Mouse (Mus musculus): ENCODE results near the gene P4hb.
"Not testable (repeated sequence)": the region's sequence is repeated elsewhere in the genome, so short reads cannot be mapped to it uniquely, and the experiment has no call there.

The P4hb gene

GRCm38 (mm10) chr11:120573585-120574277 is 678 bp upstream of the P4hb start:
- peak; percentile 84 for DNase-seq (ENCODE audit: low read depth, low spot score)

GRCm38 (mm10) chr11:120572417-120572751 is 669 bp downstream of the P4hb start:
- DNase-seq (ENCODE audit: low read depth, low spot score), result no peak

GRCm38 (mm10) chr11:120571754-120572416 is 1.2 kb downstream of the P4hb start:
- DNase-seq (ENCODE audit: low read depth, low spot score), result no peak

GRCm38 (mm10) chr11:120571122-120571521 is 1.9 kb downstream of the P4hb start:
- no peak for DNase-seq (ENCODE audit: low read depth, low spot score)

DNA sequence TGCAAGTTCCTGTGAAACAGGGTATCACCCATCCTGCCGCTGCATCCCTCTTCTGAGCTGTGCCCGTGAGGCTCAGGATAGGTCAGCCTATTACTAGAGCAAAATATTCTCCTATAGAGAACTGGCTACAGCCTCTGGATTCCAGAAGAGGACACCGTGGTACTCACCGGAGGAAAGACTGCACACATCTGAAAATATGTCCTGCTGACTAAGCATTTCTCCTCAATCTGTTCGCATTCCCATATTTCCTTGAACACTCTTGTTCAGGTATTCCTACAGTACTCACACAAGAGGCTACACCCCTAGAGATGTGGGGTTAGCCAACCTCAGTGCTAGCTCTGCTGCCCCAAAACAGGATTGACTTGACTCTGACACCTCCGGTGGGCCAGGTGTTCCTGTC is 4.7 kb downstream of the P4hb start:
- no peak for DNase-seq (ENCODE audit: low read depth, low spot score)

DNA sequence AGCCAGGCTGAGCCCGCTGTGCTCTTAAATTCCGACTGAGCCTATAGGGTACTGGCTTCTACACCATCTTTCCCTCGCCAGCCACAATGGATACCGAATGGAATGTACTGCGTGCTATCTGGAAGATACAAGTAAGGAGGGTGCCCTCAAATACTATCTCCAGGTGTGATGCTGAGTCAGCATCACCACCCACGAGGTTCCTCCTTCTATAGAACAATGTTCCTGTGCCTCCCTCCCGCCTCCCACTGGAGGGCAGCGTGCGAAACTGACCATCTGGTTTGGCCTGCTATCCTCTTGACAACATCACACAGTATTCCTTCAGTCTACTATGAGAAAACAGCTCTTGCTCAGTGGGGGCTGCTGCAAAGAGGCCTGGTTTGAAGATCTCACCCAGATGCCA is 7.9 kb downstream of the P4hb start:
- DNase-seq (ENCODE audit: low read depth, low spot score), result no peak

GRCm38 (mm10) chr11:120562949-120563348 is 10.1 kb downstream of the P4hb start:
- DNase-seq (ENCODE audit: low read depth, low spot score), result no peak

DNA sequence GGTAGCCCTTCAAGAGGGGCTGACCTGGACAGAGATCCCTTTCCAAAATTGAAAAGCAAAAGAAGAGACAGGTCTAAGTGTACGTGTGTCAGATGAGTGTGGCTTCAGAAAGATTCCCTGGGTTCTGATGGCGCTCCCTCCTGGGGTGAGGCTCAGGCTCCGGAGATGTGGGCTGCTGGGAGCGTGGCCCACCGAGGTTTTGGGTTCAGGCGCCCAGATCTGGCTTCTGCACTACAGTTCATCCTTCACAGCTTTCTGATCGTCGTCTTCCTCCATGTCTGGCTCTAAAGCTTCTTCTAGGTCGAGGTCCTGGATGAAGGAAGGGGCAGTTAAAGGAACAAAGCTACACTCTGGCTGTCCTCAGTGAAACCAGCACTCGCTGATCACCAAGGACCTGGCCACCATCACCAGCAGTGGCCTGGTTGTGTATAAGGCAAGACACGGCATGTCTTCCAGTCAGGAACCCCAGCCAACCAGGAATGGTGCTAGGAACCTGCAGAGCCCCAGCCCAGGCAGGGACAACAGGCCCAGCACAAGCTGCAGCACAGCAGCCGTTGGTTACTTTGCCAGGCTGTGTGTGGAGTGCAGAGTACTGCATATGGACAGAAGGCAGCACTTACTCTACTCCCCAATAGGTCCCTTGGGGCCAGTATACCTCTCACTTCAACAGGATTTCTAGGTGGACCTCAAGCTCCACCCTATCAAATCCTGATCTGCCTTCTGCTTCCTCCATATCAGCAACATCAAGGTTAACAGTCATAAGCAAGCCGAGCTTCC is 11.9 kb downstream of the P4hb start:
- DNase-seq (ENCODE audit: low read depth, low spot score), result no peak

- not testable (repeated sequence) for DNase-seq (ENCODE audit: low read depth, low spot score)
Measured at GRCm38 (mm10) chr11:120558843-120559242, 14.2 kb downstream of the P4hb start.

DNA sequence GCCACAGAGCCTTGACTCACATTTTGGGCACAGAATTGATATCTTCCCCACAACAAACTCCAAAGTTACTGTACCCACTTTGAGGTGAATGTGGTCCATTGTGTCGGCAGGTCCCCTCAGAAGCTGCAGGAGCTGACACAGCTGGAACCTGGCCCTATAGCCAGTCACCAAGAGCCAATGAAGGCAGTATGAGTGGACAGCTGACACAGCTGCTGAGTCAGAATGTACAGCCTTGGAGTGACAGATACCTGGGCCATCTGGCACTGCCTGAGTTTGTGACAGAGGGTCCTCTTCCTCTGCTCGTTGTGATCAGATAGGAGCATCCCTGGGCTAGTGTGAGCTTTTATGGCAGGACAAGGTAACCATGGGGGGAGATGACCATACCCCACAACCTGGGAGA is 17.8 kb downstream of the P4hb start:
- no peak for DNase-seq (ENCODE audit: low read depth, low spot score)

GRCm38 (mm10) chr11:120554834-120555233 is 18.2 kb downstream of the P4hb start:
- DNase-seq (ENCODE audit: low read depth, low spot score), result no peak

DNA sequence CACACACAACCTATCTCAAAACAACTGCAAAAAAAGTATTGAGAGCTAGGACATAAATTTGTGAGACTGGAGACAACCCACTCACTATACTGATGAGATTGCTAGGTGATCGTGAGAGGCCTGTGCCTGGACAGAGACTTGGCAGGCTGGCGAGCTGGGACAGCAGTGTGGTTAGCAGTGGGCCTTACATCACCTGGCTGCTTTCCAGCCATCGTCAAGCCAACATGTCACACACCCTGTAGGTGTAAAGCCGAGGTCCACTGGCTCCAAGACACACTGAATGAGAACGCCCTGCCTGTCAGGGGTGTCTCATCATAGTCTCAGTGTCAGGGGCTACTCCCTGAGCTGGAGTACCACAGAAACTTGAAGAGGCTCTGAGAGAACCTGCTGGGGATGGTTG is 20.3 kb downstream of the P4hb start:
- no peak for DNase-seq (ENCODE audit: low read depth, low spot score)

GRCm38 (mm10) chr11:120550810-120551440 is 22.1 kb downstream of the P4hb start, which contains the start of gene Ppp1r27:
Gene Ppp1r27, minus strand, starts transcription at chr11:120551132.
- no peak for DNase-seq (ENCODE audit: low read depth, low spot score)

DNA sequence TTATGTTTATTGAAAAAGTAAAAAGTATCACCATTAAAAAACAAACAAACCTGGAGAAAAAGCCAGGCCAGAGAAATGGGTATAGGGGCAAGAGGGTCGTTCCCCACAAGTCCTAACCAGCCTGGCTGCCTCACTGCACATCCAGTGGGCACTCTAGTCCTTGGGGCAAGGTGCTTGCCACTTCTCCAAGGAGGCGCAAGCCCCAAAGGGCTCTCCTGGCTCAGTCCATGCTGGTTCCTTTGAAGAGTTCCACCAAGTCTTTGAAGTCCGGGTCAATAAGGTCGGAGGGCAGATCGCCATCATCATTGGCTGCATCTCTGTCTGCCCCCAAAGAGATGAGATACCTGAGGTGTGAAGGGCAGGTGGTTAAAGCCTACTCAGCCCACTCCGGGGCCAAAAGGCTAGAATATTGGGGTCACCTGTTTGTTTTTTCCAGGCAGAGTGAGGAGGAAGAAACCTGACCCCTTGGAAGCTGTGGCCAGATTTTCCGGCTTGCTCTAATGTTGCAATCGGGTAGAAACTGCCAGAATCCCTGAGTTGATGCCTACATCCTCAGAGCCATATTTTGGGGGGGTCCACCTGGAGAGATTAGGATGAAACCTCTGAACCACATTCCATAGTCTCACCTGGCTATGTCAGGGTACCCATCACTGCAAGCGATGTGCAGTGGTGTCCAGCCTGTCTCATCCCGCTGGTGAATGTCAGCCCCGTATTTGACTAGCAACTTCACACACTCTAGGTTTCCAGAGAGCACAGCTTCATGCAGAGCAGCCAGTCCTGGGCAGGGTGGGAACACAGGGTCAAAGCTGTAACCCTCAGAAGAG is 22.9 kb downstream of the P4hb start:
- no peak for DNase-seq (ENCODE audit: low read depth, low spot score)

- peak; percentile 97 for DNase-seq (ENCODE audit: low read depth, low spot score)
Measured at GRCm38 (mm10) chr11:120549168-120549945, 23.7 kb downstream of the P4hb start, which contains the start of gene Mcrip1. Gene Mcrip1, minus strand, starts transcription at chr11:120549727.

DNA sequence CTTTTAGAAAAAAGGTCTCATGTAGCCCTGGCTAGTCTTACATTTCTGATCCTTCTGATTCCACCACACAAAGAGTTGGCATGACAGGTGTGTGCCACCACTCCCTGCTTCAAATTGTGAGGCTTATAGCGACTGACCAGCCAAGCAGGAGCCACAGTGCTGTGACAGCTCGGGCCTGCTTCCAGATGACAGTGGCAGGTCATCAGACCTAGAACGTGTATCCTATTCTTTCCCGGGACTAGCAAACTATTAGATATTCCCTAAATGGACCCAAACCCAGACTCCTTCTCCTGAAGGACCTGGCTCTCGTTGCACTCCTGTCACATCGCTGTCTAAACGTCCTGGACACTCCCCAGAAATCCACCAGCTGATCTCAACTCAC is 24.3 kb downstream of the P4hb start:
- DNase-seq (ENCODE audit: low read depth, low spot score), result no peak

GRCm38 (mm10) chr11:120548214-120548613 is 24.8 kb downstream of the P4hb start:
- DNase-seq (ENCODE audit: low read depth, low spot score), result no peak

GRCm38 (mm10) chr11:120547469-120547868 is 25.6 kb downstream of the P4hb start:
- peak; percentile 36 for DNase-seq (ENCODE audit: low read depth, low spot score)

- DNase-seq (ENCODE audit: low read depth, low spot score), result no peak
Measured at GRCm38 (mm10) chr11:120545964-120546363, 27.1 kb downstream of the P4hb start.

DNA sequence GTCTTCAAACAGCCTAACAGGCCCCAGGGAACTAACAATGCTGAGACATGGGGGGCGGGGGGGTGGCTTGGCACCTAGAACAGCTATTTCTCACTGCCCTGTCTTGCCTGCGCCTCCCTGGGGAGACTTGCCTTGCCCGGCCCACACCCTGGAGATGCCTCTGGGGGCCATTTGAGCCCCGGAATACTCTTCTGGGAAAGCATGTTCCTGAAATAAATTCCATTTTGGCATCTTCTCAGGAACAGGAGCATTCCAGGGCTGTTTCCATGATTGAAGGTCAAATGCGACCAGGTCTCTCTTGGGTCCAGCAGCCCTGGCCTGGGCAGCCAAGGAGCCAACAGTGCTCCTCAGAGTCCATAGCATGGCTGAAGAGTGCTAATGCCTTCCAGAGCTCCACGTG is 30.7 kb downstream of the P4hb start:
- no peak for DNase-seq (ENCODE audit: low read depth, low spot score)

Measured in CD4-positive, CD25-positive, alpha-beta regulatory T cell, adult 2 months (primary cell).